Mouse (Mus musculus): ENCODE results near the gene Ganab.

GRCm38 (mm10) chr19:8929224-8930088, 31.6 kb downstream of the Ganab start, which contains the start of the genes Rom1 and Eml3:
- TF ChIP-seq CTCF (IDR thresholded peaks at IDR 0.05; ENCODE audit: low read depth): no peak; the same call in 1 of the 2 replicates
- no peak for TF ChIP-seq EP300 (IDR thresholded peaks at IDR 0.05; ENCODE audit: low read depth)
